Mouse (Mus musculus): ENCODE data around the gene Enthd1.

GRCm38 (mm10) chr15:80607970-80608369 is 43.0 kb upstream of the Enthd1 start:
- no peak for TF ChIP-seq CTCF (IDR thresholded peaks at IDR 0.05; ENCODE audit: low read depth, low read length)
- TF ChIP-seq GATA1 (IDR thresholded peaks at IDR 0.05; ENCODE audit: borderline replicate concordance, low read length): no peak
- no peak for TF ChIP-seq TAL1 (conservative IDR thresholded peaks at IDR 0.05; ENCODE audit: low read depth, low read length)
- TF ChIP-seq POLR2AphosphoS5 (IDR thresholded peaks at IDR 0.05; ENCODE audit: insufficient replicate concordance, low read depth, low read length): no peak
